Mouse (Mus musculus) thymus, adult 2 months (tissue): ENCODE data around the gene Ccdc81. TPM values are rescaled to one million over a fixed set of nuclear protein-coding genes. Genes with fewer than 3 reads are reported as not detected.

ENCODE experiments used
- DNase-seq: peaks from one replicate; pipeline ENCODE4 v3.0.0; 2021
- H3K27ac ChIP-seq: fragments of 200-500 bp; 2 replicates; pipeline ENCODE4 v1.5.1; 2012; ENCODE audit warnings: low read length, control low read depth; ENCODE audit not compliant: control insufficient read depth, insufficient read depth
- H3K27me3 ChIP-seq: fragments of 200-500 bp; 2 replicates; pipeline ENCODE4 v1.6.1; 2012; ENCODE audit warnings: mild to moderate bottlenecking, low read length, moderate library complexity, mixed read lengths; ENCODE audit not compliant: control insufficient read depth, insufficient read depth
- H3K36me3 ChIP-seq: fragments of 200-500 bp; 2 replicates; pipeline ENCODE4 v1.6.1; 2012; ENCODE audit warnings: mild to moderate bottlenecking, low read length, moderate library complexity; ENCODE audit not compliant: control insufficient read depth, insufficient read depth
- H3K4me1 ChIP-seq: fragments of 200-500 bp; replicated peaks from 2 replicates; pipeline ENCODE4 v1.6.1; 2012; ENCODE audit warnings: low read length; ENCODE audit not compliant: control insufficient read depth, insufficient read depth
- H3K4me3 ChIP-seq: fragments of 200-500 bp; 2 replicates; pipeline ENCODE4 v1.5.1; 2012; ENCODE audit warnings: mild to moderate bottlenecking, low read length, control low read depth, moderate library complexity; ENCODE audit not compliant: control insufficient read depth, insufficient read depth
- CTCF ChIP-seq: fragments of 200-500 bp; IDR thresholded peaks from 2 replicates; pipeline ENCODE4 v1.5.1; 2012; ENCODE audit warnings: mild to moderate bottlenecking, control low read depth, low read length, moderate library complexity, borderline replicate concordance; ENCODE audit not compliant: control insufficient read depth, poor library complexity, insufficient read depth; ENCODE audit errors: extremely low read depth
- POLR2A ChIP-seq: fragments of 200-500 bp; IDR thresholded peaks from 2 replicates; pipeline ENCODE4 v1.6.1; 2012; ENCODE audit warnings: mild to moderate bottlenecking, low read length, control low read depth, moderate library complexity; ENCODE audit not compliant: control insufficient read depth, poor library complexity, insufficient read depth; ENCODE audit errors: extremely low read depth
- WGBS: fragments of 180-500 bp; shearing (Covaris S2); methylation state at CpG from one replicate; pipeline ENCODE4 v1.1.7; 2018; 5-methylcytosine and 5-hydroxymethylcytosine counted together
- polyA plus RNA-seq: library from polyadenylated mRNA; depleted of rRNA; stranded (reverse); fragments of >200 nt; gene quantifications from 2 replicates; pipeline ENCODE4 v1.2.3, GENCODE M21; 2012

Gene Ccdc81
- polyA plus RNA-seq, 1 experiment = not detected

- DNase-seq = peak; percentile 65
- H3K27me3 ChIP-seq = no peaks in the 10 kb centered on the region
- H3K27ac ChIP-seq = no peak overlapping the region
- whole genome bisulfite sequencing = 27% methylated on average over 15 of the region's 15 CpGs
- no peak for TF ChIP-seq CTCF
- TF ChIP-seq POLR2A = no peak
- no peak overlapping the region for H3K4me3 ChIP-seq
- H3K4me1 ChIP-seq = no peaks in the 10 kb centered on the region
- no peaks in the 10 kb centered on the region for H3K36me3 ChIP-seq
Measured at GRCm38 (mm10) chr7:89841670-89842403, 61.6 kb downstream of the Ccdc81 start.

DNA sequence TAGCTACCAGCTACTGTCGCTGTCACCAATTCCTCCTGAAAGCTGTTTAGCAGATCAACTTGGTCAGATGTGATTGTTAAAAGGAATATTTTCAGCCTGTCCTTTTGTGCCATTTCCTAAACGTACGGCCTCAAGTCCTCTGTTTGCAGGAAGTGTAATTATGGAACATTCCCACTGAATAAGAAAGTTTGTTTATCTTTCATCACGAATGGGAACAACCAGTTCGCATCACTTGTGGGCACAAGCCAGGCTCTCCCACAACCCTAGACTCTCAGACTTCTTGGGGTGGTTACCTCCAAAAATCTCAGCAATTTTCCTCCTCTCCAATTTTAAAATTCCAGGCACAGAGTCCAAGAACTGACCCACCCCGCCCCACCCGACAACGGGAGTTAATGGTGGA, 63.7 kb downstream of the Ccdc81 start:
- no peak for DNase-seq
- 88% methylated on average over 8 of the region's 8 CpGs for WGBS
- no peak for TF ChIP-seq POLR2A
- TF ChIP-seq CTCF = no peak
- no peaks in the 10 kb centered on the region for H3K4me1 ChIP-seq
- H3K36me3 ChIP-seq = no peaks in the 10 kb centered on the region
- no peaks in the 10 kb centered on the region for H3K27me3 ChIP-seq
- H3K4me3 ChIP-seq = no peak overlapping the region
- H3K27ac ChIP-seq = no peak overlapping the region

DNA sequence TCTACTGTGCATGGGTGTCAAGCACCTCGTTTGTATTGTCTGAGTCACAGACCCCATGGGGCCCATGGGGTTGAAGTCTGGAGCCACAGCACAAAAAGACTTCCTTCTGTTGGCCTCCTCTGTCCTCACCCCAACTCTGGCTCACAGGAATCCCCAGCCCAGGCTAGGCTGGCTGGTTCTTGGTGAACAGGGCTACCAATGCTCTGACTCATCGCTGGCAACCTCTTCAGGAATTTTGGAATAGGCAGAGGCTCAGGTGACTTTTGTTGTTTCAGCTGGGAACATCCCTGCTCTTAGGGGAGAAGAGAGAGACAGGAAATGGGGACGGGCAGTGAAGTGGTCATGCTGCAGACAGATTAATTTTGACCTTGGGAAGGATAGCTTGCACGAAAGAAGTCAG, 65.6 kb downstream of the Ccdc81 start:
- no peaks in the 10 kb centered on the region for H3K27me3 ChIP-seq
- TF ChIP-seq CTCF = no peak
- TF ChIP-seq POLR2A = no peak
- no peak overlapping the region for H3K27ac ChIP-seq
- 56% methylated on average over 4 of the region's 4 CpGs for WGBS
- DNase-seq = no peak
- no peak overlapping the region for H3K4me3 ChIP-seq
- H3K36me3 ChIP-seq = no peaks in the 10 kb centered on the region
- H3K4me1 ChIP-seq = no peaks in the 10 kb centered on the region

DNA sequence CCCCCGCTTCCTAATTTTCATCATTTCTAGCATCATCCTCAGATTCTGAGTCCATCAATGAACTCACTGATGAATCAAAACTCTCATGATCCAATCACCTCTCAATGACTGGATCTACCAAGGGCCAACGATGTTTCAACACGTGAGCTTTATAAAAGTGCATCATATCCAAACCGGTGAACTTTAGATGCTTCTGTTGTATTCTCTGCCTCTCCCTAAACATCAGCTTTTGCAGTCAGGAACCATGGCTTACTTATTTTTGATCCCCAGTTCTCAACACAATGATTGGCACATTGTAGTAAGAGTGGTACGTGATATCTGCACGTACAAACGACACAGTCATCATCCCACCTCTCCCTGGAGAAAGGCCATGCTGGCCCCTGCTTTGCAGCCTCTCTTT, 66.8 kb downstream of the Ccdc81 start:
- DNase-seq = no peak
- WGBS = over 99% methylated on average over 7 of the region's 7 CpGs
- H3K36me3 ChIP-seq = no peaks in the 10 kb centered on the region
- H3K4me3 ChIP-seq = no peak overlapping the region
- H3K27ac ChIP-seq = no peak overlapping the region
- no peaks in the 10 kb centered on the region for H3K27me3 ChIP-seq
- TF ChIP-seq POLR2A (no peak), CTCF (no peak)
- H3K4me1 ChIP-seq = no peaks in the 10 kb centered on the region

GRCm38 (mm10) chr7:89835566-89835965, 67.9 kb downstream of the Ccdc81 start:
- WGBS = 11% methylated on average over 8 of the region's 8 CpGs

DNA sequence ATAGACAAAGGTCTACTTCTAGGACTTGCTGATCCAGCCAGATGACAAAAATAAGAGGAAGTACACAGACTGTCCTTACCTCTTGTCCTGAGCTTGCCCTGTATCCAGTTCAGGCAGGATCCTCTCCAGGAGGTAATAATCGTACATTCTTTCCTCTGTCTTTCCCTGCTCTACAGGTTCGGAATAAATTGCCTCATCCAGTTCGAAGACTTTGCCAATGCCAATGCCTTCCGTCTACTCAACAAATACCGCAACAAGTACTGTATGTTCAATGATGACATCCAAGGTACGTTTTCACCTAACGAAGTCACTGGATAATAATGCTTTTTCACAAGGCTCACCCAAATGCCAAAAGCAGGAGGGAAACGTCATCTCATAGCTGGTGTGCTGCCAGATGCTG, 69.9 kb downstream of the Ccdc81 start:
- TF ChIP-seq CTCF (no peak), POLR2A (no peak)
- H3K4me1 ChIP-seq = no peaks in the 10 kb centered on the region
- no peak overlapping the region for H3K4me3 ChIP-seq
- no peak overlapping the region for H3K27ac ChIP-seq
- no peaks in the 10 kb centered on the region for H3K36me3 ChIP-seq
- DNase-seq = no peak
- no peaks in the 10 kb centered on the region for H3K27me3 ChIP-seq
- 94% methylated on average over 8 of the region's 8 CpGs for WGBS

More at GRCm38 (mm10) chr7:89835566-89835965, 67.9 kb downstream of the Ccdc81 start:
- no peaks in the 10 kb centered on the region for H3K4me1 ChIP-seq
- no peaks in the 10 kb centered on the region for H3K27me3 ChIP-seq
- H3K36me3 ChIP-seq = no peaks in the 10 kb centered on the region
- TF ChIP-seq CTCF = no peak
- TF ChIP-seq POLR2A = no peak
- DNase-seq = no peak
- no peak overlapping the region for H3K27ac ChIP-seq
- H3K4me3 ChIP-seq = no peak overlapping the region
